Mouse (Mus musculus) pancreas, adult 10 weeks (tissue): ENCODE results near the gene Gm2a. TPM values are rescaled to one million over a fixed set of nuclear protein-coding genes. Genes with fewer than 3 reads are reported as not detected.

Source experiments
- polyA plus RNA-seq: library from polyadenylated mRNA; stranded (reverse); fragments of 350-450 nt; fragmentation: Illumina TruSeq; extraction: RNeasy Lipid Tissue Mini Kit (QIAGEN cat#74804); gene quantifications from one replicate; pipeline ENCODE4 v1.2.3, GENCODE M21; 2015; ENCODE audit warnings: low read depth, low replicate concordance; ENCODE audit not compliant: insufficient read depth

Gene Gm2a
- 8.0 TPM for polyA plus RNA-seq

DNA sequence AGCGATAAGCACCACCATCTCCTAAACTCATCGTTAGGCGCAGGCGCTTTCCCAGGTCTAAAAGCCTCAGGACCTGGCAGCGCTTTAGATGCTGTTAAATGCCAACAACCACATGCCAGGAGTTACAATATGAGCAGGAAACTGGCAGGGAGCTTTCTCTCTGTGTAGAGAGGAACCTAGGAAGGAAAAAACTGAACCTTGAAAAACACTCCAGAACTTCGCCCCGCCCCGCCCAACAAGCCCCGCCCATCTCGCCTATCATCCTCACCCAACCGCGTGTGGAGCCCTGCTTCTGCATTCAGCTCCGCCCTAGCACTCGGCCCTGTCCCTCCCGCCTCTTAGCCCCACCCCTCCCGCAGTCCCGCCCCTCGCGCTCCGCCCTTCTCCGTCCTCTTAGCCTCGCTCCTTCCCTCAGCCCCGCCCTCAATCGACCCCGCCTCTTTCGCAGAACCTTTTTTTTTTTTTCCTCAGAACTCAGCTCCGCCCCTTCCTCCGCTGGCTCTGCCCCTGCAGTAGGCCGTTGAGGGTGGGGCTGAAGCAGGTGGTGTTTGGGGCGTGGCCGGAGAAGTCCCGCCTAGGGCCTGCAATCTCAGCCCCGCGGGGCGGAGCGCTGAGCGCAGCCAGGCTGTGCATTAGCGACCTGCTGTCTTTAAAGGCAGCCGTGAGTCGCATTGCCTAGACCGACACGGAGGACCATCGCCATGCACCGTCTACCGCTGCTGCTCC, at the start of gene Gm2a:
TSS of gene Gm2a (plus strand) at position 653 of the 726 bp plus-strand sequence.

GRCm38 (mm10) chr11:55077331-55078231, 20.3 kb upstream of the Gm2a start, which contains the start of gene Ccdc69:
TSS of gene Ccdc69 (minus strand) at chr11:55078131.

DNA sequence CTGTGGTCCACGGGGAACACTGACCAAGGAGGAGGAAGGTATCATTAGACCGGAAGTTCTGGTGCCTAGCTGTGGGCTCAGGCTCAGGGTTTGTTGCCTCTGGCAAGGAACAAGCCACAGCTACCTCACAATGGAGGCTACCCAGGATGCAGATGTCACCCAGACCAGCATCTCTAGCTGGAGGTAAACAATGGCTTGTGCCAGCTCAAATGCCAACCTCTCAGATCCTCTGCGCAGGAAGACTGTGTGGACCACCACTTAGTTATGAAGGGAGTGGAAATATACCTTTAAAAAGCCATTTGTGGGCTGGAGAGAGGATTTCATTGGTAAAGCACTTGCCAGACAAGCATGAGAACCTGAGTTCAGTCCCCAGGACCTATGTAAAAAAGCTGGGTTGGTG, 53.7 kb downstream of the Gm2a start, which contains the start of gene Slc36a3:
TSS of gene Slc36a3 (minus strand) at position 101 of the 400 bp plus-strand sequence.

Other genes starting within 250 kb of the Gm2a start
- gene Lyrm7, start 237.2 kb upstream of the Gm2a start, polyA plus RNA-seq = 0.54 TPM
- 90.0 TPM for gene Hint1, start 231.7 kb upstream of the Gm2a start, polyA plus RNA-seq
- gene Gpx3, start 195.7 kb upstream of the Gm2a start, polyA plus RNA-seq = 106 TPM
- gene Tnip1, start 135.2 kb upstream of the Gm2a start, polyA plus RNA-seq = 5.6 TPM
- 29.6 TPM for gene Anxa6, start 64.7 kb upstream of the Gm2a start, polyA plus RNA-seq
- gene Ccdc69, start 20.0 kb upstream of the Gm2a start, polyA plus RNA-seq = 1.2 TPM
- not detected for gene Slc36a3, start 53.6 kb downstream of the Gm2a start, polyA plus RNA-seq
- gene Slc36a2, start 87.0 kb downstream of the Gm2a start, polyA plus RNA-seq = 3.4 TPM
- gene Slc36a1, start 106.2 kb downstream of the Gm2a start, polyA plus RNA-seq = 7.1 TPM
- 0.07 TPM for gene Fat2, start 238.4 kb downstream of the Gm2a start, polyA plus RNA-seq